Mouse (Mus musculus) cerebellum, adult 2 months (tissue): ENCODE results near the gene Gngt2. TPM values are rescaled to one million over a fixed set of nuclear protein-coding genes. Genes with fewer than 3 reads are reported as not detected.

Experiments used
- DNase-seq, 2 experiments: peaks; one replicate each; pipeline ENCODE4 v3.0.0; 2021
- H3K27ac ChIP-seq: fragments of 200-500 bp; 2 replicates; pipeline ENCODE4 v1.5.1; 2012; ENCODE audit warnings: low read length, control low read depth, inconsistent platforms; ENCODE audit not compliant: insufficient read depth
- H3K27me3 ChIP-seq: fragments of 200-500 bp; 2 replicates; pipeline ENCODE4 v1.6.1; 2012; ENCODE audit warnings: inconsistent platforms, mild to moderate bottlenecking, low read length, moderate library complexity; ENCODE audit not compliant: control insufficient read depth, insufficient read depth
- H3K4me1 ChIP-seq: fragments of 200-500 bp; 2 replicates; pipeline ENCODE4 v1.6.1; 2011; ENCODE audit warnings: low read length; ENCODE audit not compliant: control insufficient read depth, insufficient read depth
- H3K4me3 ChIP-seq: fragments of 200-500 bp; replicated peaks from 2 replicates; pipeline ENCODE3; 2011; ENCODE audit warnings: mild to moderate bottlenecking, low read depth, low read length, control low read depth; ENCODE audit not compliant: insufficient read depth
- CTCF ChIP-seq: fragments of 200-500 bp; IDR thresholded peaks from 2 replicates; pipeline ENCODE4 v1.5.1; 2011; ENCODE audit warnings: low read depth, mild to moderate bottlenecking, control low read depth, low read length, moderate library complexity, borderline replicate concordance; ENCODE audit not compliant: insufficient read depth
- POLR2A ChIP-seq: fragments of 200-500 bp; IDR thresholded peaks from 2 replicates; pipeline ENCODE4 v1.6.1; 2011; ENCODE audit warnings: low read length, control low read depth, borderline replicate concordance; ENCODE audit not compliant: insufficient read depth
- WGBS: fragments of 180-500 bp; shearing (Covaris S2); methylation state at CpG from one replicate; pipeline ENCODE4 v1.1.7; 2018; 5-methylcytosine and 5-hydroxymethylcytosine counted together
- polyA plus RNA-seq: library from polyadenylated mRNA; depleted of rRNA; stranded (reverse); fragments of >200 nt; gene quantifications from 2 replicates; pipeline ENCODE4 v1.2.3, GENCODE M21; 2012

Gene Gngt2
- polyA plus RNA-seq, 1 experiment = 5.4 TPM

GRCm38 (mm10) chr11:95808448-95809011, 28.5 kb upstream of the Gngt2 start:
- WGBS = 58% methylated on average over 5 of the region's 5 CpGs
- TF ChIP-seq POLR2A (no peak), CTCF (no peak)
- no peak overlapping the region for H3K27ac ChIP-seq
- H3K4me3 ChIP-seq = no peak overlapping the region
- H3K4me1 ChIP-seq = no peaks in the 10 kb centered on the region; the same call in 1 of the 2 replicates
- no peaks in the 10 kb centered on the region for H3K27me3 ChIP-seq
- no peak for DNase-seq

DNA sequence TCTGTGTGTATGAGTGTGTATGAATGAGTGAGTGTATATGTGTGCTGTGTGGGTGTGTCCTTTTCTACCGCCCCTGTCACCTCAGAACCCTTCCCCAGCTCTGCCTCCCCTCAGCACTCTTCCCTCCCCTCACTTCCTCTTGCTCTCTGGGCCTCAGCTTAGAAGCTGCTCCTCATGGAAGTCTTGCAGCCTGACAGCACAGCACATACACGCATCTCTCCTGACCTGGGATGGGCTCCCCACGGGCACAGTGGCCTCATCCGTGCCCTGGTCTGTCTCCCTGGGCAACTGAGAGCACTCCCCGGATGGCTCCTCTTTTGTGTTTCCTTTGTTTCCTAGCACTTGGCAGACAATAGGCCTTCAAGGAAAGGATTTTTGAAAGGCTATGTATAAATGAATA, 27.4 kb upstream of the Gngt2 start:
- Histone ChIP-seq H3K27ac (no peak overlapping the region), H3K4me3 (no peak overlapping the region), H3K27me3 (no peaks in the 10 kb centered on the region), H3K4me1 (no peaks in the 10 kb centered on the region; the same call in 1 of the 2 replicates)
- no peak for TF ChIP-seq CTCF
- 26% methylated on average over 5 of the region's 5 CpGs for WGBS
- no peak for DNase-seq

DNA sequence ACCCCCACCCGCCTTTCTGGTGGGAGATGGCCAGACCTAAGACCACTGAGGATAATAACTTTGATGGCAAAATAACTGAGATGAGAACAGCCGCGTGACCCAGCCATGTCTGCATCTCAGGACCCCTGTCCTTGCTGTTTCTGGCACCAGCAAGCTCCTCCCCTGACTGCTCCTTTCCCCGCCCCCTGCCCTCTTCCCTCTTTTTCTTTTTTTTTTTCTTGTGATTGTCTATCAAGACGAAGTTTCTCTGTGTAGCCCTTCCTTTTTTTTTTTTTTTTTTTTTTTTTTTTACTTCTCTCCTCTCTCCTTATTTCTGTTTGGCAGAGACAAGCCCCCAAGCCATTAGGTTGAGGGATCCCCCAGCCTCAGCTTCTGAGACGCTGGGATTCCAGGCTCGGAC, 26.2 kb upstream of the Gngt2 start:
- no peak overlapping the region for H3K4me3 ChIP-seq
- no peak overlapping the region for H3K27ac ChIP-seq
- H3K4me1 ChIP-seq = no peaks in the 10 kb centered on the region
- WGBS = 50% methylated on average over 7 of the region's 7 CpGs
- no peaks in the 10 kb centered on the region for H3K27me3 ChIP-seq
- TF ChIP-seq CTCF (no peak), POLR2A (no peak)
- no peak for DNase-seq

GRCm38 (mm10) chr11:95811741-95812140, 25.3 kb upstream of the Gngt2 start:
- Histone ChIP-seq H3K4me1 (no peaks in the 10 kb centered on the region), H3K4me3 (no peak overlapping the region), H3K27ac (no peak overlapping the region), H3K27me3 (no peaks in the 10 kb centered on the region)
- DNase-seq = no peak
- no peak for TF ChIP-seq POLR2A
- no peak for TF ChIP-seq CTCF
- WGBS = 77% methylated on average over 6 of the region's 6 CpGs

- Histone ChIP-seq H3K27ac (no peak overlapping the region), H3K27me3 (no peaks in the 10 kb centered on the region), H3K4me3 (no peak overlapping the region), H3K4me1 (no peaks in the 10 kb centered on the region)
- WGBS = 56% methylated on average over 4 of the region's 4 CpGs
- no peak for DNase-seq
- TF ChIP-seq POLR2A (no peak), CTCF (no peak)
These were observed 24.8 kb upstream of the Gngt2 start for GRCm38 (mm10) chr11:95812224-95812623.

DNA sequence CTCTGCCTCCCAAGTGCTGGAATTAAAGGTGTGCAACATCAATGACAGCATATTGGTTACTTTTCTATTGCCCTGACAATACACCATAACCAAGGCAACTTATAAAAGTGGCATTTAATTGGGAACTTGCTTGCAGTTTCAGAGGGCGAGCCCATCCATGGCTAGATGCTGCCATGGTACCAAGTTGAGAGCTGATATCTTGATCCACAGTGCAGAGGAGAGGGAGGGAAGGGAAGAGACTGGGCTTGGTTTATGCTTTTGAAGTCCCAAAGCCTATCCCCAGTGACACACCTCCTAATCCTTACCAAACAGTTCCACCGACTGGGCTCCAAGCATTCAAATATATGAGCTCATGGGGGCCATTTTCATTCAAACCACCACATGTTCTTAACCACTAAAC, 22.9 kb upstream of the Gngt2 start:
- H3K27ac ChIP-seq = no peak overlapping the region
- no peaks in the 10 kb centered on the region for H3K4me1 ChIP-seq
- no peak overlapping the region for H3K4me3 ChIP-seq
- TF ChIP-seq POLR2A = no peak
- TF ChIP-seq CTCF = no peak
- 97% methylated on average over 2 of the region's 2 CpGs for WGBS
- DNase-seq = no peak
- H3K27me3 ChIP-seq = no peaks in the 10 kb centered on the region

DNA sequence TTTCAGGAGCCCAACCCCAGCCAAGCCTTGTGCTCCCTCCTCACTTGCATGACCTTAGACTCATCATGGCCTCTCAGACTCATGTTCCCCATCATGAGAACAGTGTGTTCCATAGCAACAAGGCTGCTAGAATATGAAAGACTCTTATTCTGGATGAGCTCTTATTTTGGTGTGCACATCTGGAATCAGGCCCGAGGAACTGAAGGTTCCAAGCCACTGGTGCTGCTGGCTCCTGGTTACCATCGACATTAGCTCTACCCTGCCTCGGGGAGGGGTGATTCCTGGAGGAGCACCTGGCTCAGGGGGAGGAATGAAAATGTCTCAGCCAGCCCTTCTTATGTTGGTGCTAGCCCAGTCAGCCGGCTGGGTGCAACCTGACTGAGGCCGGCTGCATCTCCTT, 22.2 kb upstream of the Gngt2 start:
- Histone ChIP-seq H3K4me3 (no peak overlapping the region), H3K4me1 (no peaks in the 10 kb centered on the region), H3K27ac (no peak overlapping the region), H3K27me3 (no peaks in the 10 kb centered on the region)
- no peak for TF ChIP-seq POLR2A
- TF ChIP-seq CTCF = no peak
- no peak for DNase-seq
- WGBS = 61% methylated on average over 5 of the region's 5 CpGs

DNA sequence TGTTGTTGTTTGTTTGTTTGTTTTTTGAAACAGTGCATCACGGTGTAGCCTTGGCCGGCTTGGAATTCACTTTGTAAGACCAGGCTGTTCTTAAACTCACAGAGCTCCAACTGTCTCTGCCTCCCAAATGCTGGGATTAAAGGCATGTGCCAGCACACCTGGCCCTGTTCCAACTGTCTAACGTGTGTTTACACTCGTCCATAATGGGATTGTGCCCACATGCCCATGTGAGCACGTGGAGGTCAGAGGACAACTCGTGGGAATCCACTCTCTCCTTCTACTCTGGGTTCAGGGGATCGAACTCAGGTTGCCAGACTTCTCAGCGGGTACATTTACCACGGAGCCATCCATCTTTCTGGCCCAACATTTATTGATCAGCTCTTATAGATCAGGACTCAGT, 21.6 kb upstream of the Gngt2 start:
- H3K4me1 ChIP-seq = no peaks in the 10 kb centered on the region
- DNase-seq = no peak
- H3K4me3 ChIP-seq = no peak overlapping the region
- H3K27ac ChIP-seq = no peak overlapping the region
- TF ChIP-seq CTCF (no peak), POLR2A (no peak)
- WGBS = 55% methylated on average over 9 of the region's 9 CpGs
- H3K27me3 ChIP-seq = no peaks in the 10 kb centered on the region
